Mouse (Mus musculus): ENCODE results near the gene Usb1. TPM values are rescaled to one million over a fixed set of nuclear protein-coding genes. Genes with fewer than 3 reads are reported as not detected.
A peak's percentile ranks its signal among the peaks of the same experiment; 100 is the strongest.

The Usb1 gene
- polyA plus RNA-seq, 1 experiment from 2014 or later = 42.9 TPM

DNA sequence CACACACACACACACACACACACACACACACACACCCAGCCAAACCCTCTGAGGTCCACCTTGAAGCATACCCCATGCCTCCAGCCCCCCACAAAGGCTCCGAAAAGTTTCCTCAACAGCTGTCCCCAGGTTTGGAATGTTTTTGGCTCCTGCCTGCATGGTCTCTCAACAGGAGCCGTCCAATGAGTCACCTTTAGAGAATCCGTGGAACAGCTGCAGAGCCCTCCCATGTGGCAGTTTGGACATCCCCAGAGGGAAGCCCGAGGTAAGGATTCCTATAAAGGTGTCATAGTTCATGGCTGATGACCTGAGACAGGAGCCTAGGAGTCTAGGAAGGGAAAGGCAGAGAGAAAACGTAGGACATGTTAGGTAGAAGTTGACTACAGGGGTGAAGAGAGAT lies 54.0 kb downstream of the Usb1 start:
- Histone ChIP-seq H3K27me3 (ENCODE audit: insufficient read depth, low read length) (no peaks in the 10 kb centered on the region), H3K27ac (no peak overlapping the region), H3K4me2 (ENCODE audit: low read length) (no peak overlapping the region), H3K9ac (ENCODE audit: low read depth, low read length) (no peak overlapping the region), H3K4me1 (replicated peaks; ENCODE audit: insufficient read depth, low read length) (0 out of 2 replicates have a peak, but pooled peaks cover 5% of the 10 kb centered on the region), H3K9me3 (replicated peaks; ENCODE audit: low read length) (no peaks in the 10 kb centered on the region), H3K4me3 (replicated peaks; ENCODE audit: low read depth, low read length) (no peak overlapping the region), H3K36me3 (ENCODE audit: insufficient read depth, low read length) (no peaks in the 10 kb centered on the region)
- no peak for DNase-seq (ENCODE audit: low spot score)
- no peak for TF ChIP-seq CTCF (IDR thresholded peaks at IDR 0.05; ENCODE audit: low read depth)
- ATAC-seq (replicated peaks; ENCODE audit: low FRiP score, low read depth) = no peak
- WGBS = 63% methylated on average over 5 of the region's 5 CpGs

GRCm38 (mm10) chr8:95387221-95387620 lies 55.1 kb downstream of the Usb1 start:
- 85% methylated on average over 10 of the region's 10 CpGs for WGBS
- 0 out of 2 replicates have a peak, but pooled peaks cover 7% of the 10 kb centered on the region for H3K4me1 ChIP-seq (replicated peaks; ENCODE audit: insufficient read depth, low read length)
- DNase-seq (ENCODE audit: low spot score) (no peak), ATAC-seq (replicated peaks; ENCODE audit: low FRiP score, low read depth) (no peak)
- H3K36me3 ChIP-seq (ENCODE audit: insufficient read depth, low read length) = no peaks in the 10 kb centered on the region
- no peak overlapping the region for H3K4me2 ChIP-seq (ENCODE audit: low read length)
- no peak for TF ChIP-seq CTCF (IDR thresholded peaks at IDR 0.05; ENCODE audit: low read depth)
- H3K4me3 ChIP-seq (replicated peaks; ENCODE audit: low read depth, low read length) = no peak overlapping the region
- H3K27ac ChIP-seq = no peak overlapping the region
- no peaks in the 10 kb centered on the region for H3K9me3 ChIP-seq (replicated peaks; ENCODE audit: low read length)
- no peak overlapping the region for H3K9ac ChIP-seq (ENCODE audit: low read depth, low read length)
- H3K27me3 ChIP-seq (ENCODE audit: insufficient read depth, low read length) = no peaks in the 10 kb centered on the region

DNA sequence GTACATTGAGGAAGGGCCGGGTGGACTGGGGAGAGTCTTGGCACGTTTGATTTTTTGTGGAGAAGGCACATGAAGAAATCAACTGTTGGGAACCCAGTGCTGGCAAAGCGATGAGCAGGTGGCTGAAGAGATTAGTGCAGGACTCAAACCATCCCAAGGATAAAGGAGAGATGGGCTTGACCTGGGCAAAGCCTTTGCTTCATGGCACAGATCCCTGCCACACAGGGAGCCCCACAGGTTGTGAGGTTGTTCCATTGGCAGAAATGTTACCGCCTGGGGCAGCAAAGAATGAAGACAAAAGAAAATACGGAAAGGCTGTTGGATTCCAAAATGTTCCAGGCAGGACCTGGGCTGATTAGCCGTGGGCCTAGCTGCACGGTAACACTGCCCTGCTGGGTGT lies 55.9 kb downstream of the Usb1 start:
- Histone ChIP-seq H3K9ac (ENCODE audit: low read depth, low read length) (no peak overlapping the region), H3K4me1 (replicated peaks; ENCODE audit: insufficient read depth, low read length) (0 out of 2 replicates have a peak, but pooled peaks cover 7% of the 10 kb centered on the region), H3K36me3 (ENCODE audit: insufficient read depth, low read length) (no peaks in the 10 kb centered on the region), H3K9me3 (replicated peaks; ENCODE audit: low read length) (no peaks in the 10 kb centered on the region), H3K4me3 (replicated peaks; ENCODE audit: low read depth, low read length) (no peak overlapping the region), H3K4me2 (ENCODE audit: low read length) (no peak overlapping the region), H3K27me3 (ENCODE audit: insufficient read depth, low read length) (no peaks in the 10 kb centered on the region), H3K27ac (no peak overlapping the region)
- 82% methylated on average over 7 of the region's 7 CpGs for WGBS
- no peak for TF ChIP-seq CTCF (IDR thresholded peaks at IDR 0.05; ENCODE audit: low read depth)
- no peak for ATAC-seq (replicated peaks; ENCODE audit: low FRiP score, low read depth)
- no peak for DNase-seq (ENCODE audit: low spot score)

DNA sequence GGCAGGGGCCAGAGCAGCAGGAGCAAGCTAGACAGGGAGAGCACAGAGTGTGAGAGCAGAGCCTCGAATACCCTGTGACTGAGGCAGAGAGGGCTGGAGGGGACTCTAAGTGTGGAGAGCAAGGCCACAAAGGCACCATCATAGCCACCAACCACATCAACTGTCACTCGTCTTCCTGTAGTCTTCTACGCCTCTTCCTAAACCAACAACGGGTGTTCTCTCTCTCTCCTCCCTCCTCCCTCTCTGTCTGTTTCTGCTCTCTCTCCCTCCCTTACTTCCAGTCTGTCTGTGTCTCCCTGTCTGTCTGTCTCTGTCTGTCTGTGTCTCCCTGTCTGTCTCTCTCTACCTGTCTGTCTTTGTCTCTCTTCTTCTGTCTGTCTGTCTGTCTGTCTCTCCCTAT lies 58.2 kb downstream of the Usb1 start:
- Histone ChIP-seq H3K27ac (0 out of 2 replicates have a peak overlapping the region, but pooled peaks have one; percentile 13), H3K4me2 (ENCODE audit: low read length) (no peak overlapping the region), H3K9me3 (replicated peaks; ENCODE audit: low read length) (no peaks in the 10 kb centered on the region), H3K9ac (ENCODE audit: low read depth, low read length) (no peak overlapping the region), H3K27me3 (ENCODE audit: insufficient read depth, low read length) (no peaks in the 10 kb centered on the region), H3K4me3 (replicated peaks; ENCODE audit: low read depth, low read length) (no peak overlapping the region), H3K36me3 (ENCODE audit: insufficient read depth, low read length) (no peaks in the 10 kb centered on the region), H3K4me1 (replicated peaks; ENCODE audit: insufficient read depth, low read length) (peaks cover 12% of the 10 kb centered on the region; the same call in 1 of the 2 replicates)
- ATAC-seq (replicated peaks; ENCODE audit: low FRiP score, low read depth) (no peak), DNase-seq (ENCODE audit: low spot score) (no peak)
- no peak for TF ChIP-seq CTCF (IDR thresholded peaks at IDR 0.05; ENCODE audit: low read depth)
- 69% methylated on average over 4 of the region's 4 CpGs for WGBS

- DNase-seq (ENCODE audit: low spot score) (no peak), ATAC-seq (replicated peaks; ENCODE audit: low FRiP score, low read depth) (no peak)
- no peak overlapping the region for H3K4me3 ChIP-seq (replicated peaks; ENCODE audit: low read depth, low read length)
- no peaks in the 10 kb centered on the region for H3K36me3 ChIP-seq (ENCODE audit: insufficient read depth, low read length)
- 0 out of 2 replicates have a peak overlapping the region, but pooled peaks have one; percentile 13 for H3K27ac ChIP-seq
- 45% methylated on average over 7 of the region's 7 CpGs for WGBS
- H3K27me3 ChIP-seq (ENCODE audit: insufficient read depth, low read length) = no peaks in the 10 kb centered on the region
- peaks cover 19% of the 10 kb centered on the region; the same call in 1 of the 2 replicates for H3K4me1 ChIP-seq (replicated peaks; ENCODE audit: insufficient read depth, low read length)
- no peaks in the 10 kb centered on the region for H3K9me3 ChIP-seq (replicated peaks; ENCODE audit: low read length)
- no peak overlapping the region for H3K9ac ChIP-seq (ENCODE audit: low read depth, low read length)
- no peak for TF ChIP-seq CTCF (IDR thresholded peaks at IDR 0.05; ENCODE audit: low read depth)
- H3K4me2 ChIP-seq (ENCODE audit: low read length) = no peak overlapping the region
These were observed 59.0 kb downstream of the Usb1 start for GRCm38 (mm10) chr8:95391101-95391500.

- no peaks in the 10 kb centered on the region for H3K9me3 ChIP-seq (replicated peaks; ENCODE audit: low read length)
- 75% methylated on average over 5 of the region's 5 CpGs for WGBS
- H3K4me2 ChIP-seq (ENCODE audit: low read length) = no peak overlapping the region
- DNase-seq (ENCODE audit: low spot score) (peak; percentile 55), ATAC-seq (replicated peaks; ENCODE audit: low FRiP score, low read depth) (no peak)
- no peaks in the 10 kb centered on the region for H3K27me3 ChIP-seq (ENCODE audit: insufficient read depth, low read length)
- no peak overlapping the region for H3K9ac ChIP-seq (ENCODE audit: low read depth, low read length)
- peak overlapping the region; percentile 63 for H3K27ac ChIP-seq
- no peaks in the 10 kb centered on the region for H3K36me3 ChIP-seq (ENCODE audit: insufficient read depth, low read length)
- H3K4me3 ChIP-seq (replicated peaks; ENCODE audit: low read depth, low read length) = no peak overlapping the region
- peaks cover 19% of the 10 kb centered on the region; the same call in 1 of the 2 replicates for H3K4me1 ChIP-seq (replicated peaks; ENCODE audit: insufficient read depth, low read length)
- no peak for TF ChIP-seq CTCF (IDR thresholded peaks at IDR 0.05; ENCODE audit: low read depth)
These were observed 60.5 kb downstream of the Usb1 start for GRCm38 (mm10) chr8:95392604-95393003.
